Mouse (Mus musculus) regulatory T cell (primary cell): ENCODE data around the gene Gast.
"Not testable (repeated sequence)": the region's sequence is repeated elsewhere in the genome, so short reads cannot be mapped to it uniquely, and the experiment has no call there.

Source experiments
- in situ Hi-C: fragments of 300-600 bp; cut with MboI, MseI; formaldehyde crosslinking; loops from one replicate; pipeline ENCODE4 v1.15.1; 2025; ENCODE audit warnings: high pct_unique_total_duplicates

Gene Gast

GRCm38 (mm10) chr11:100319492-100320171 is 14.6 kb upstream of the Gast start, which contains the start of gene Eif1:
Gene Eif1 (plus strand): TSS chr11:100319885.
- in situ Hi-C loops, result loop anchor here (25.0 kb wide), 1 partner anchor 1157 kb away; the partner anchor contains the start of gene Ccr7

DNA sequence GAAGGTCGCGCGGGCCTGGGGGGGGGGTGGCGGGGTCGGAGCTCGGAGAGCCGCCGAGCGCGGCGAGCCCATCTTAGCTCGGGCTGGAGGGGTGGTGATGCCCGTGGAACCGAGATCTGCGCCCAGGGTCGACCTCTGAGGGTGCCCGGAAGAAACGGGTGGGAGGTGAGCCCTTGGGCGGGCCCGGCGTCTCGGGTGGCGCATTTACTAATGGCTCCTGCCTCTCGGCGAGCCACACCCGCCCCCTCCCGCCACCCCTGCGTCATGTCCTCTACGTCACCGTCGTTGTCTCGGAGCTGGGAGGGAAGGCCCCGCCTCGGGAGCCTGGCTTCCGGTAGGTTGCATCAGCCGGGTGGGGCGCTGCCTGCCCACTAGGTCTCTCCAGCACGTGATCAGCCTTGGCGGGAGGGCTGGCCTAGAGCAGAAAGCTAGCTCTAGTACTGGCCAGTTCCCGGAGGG is 14.0 kb upstream of the Gast start:
- in situ Hi-C loops, result loop anchor here (25.0 kb wide), 1 partner anchor 1158 kb away; the partner anchor contains the start of gene Ccr7

- in situ Hi-C loops, result loop anchor here (25.0 kb wide), 1 partner anchor 1159 kb away; the partner anchor contains the start of gene Ccr7
Observed at GRCm38 (mm10) chr11:100320701-100321410, 13.4 kb upstream of the Gast start.

DNA sequence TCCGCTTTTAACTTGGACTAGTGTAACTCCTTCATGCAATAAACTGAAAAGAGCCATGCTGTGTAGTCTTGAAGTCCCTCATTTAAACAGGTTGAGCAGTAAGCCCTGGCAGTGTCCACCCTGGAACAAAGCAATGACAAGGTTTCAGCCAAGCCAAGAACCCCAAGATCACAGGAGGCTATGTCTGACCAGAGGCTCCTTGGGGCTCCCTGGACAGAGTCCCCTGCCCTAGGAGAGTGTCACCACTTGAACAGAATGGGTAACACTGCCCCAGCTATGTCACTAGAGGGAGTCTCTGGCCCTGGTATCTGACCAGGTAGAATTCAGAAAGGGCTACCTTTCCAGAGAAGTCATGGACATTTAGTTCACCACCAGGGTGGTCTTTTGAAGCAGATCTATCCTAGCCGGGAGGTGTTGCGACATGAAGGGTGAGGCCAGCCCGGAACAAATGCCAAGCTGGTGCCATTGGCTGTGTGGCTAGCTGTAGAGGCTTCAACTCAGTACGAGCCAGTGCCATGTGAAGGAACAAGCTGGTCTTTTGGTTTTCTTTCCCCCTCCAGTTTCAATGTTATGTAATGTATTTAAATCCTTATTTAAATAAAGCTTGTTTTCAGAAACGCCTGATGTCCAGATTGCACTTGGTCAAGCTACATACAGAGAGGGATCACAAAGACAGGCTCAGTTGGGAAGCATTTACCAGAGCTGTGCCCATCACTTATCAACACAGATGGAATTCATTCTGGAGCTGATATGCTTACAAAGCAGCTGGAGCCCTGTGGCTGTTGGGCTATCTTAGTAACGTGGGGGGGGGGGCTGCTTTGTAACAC is 12.5 kb upstream of the Gast start:
- in situ Hi-C loops, result loop anchor here (25.0 kb wide), 1 partner anchor 1159 kb away; the partner anchor contains the start of gene Ccr7

GRCm38 (mm10) chr11:100322591-100323258 is 11.5 kb upstream of the Gast start:
- in situ Hi-C loops, result loop anchor here (25.0 kb wide), 1 partner anchor 1160 kb away; the partner anchor contains the start of gene Ccr7

DNA sequence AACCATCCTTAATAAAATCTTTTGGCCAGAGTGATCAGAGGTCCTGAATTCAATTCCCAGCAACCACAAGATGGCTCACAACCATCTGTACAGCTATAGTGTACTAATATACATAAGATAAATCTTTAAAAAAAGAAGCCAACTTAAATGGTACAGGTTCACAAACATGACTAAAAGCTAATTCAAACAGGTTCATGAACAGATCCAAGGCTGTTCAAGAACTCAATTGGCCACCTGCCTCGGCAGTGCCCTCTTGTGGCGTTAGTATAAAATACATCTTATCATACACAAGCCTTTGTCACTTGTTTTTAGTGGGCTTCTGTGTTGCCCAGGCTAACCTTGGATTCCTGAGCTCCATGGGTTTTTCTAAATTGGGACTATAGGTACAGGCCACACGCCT is 10.6 kb upstream of the Gast start:
- in situ Hi-C loops, result loop anchor here (25.0 kb wide), 1 partner anchor 1161 kb away; the partner anchor contains the start of gene Ccr7

- in situ Hi-C loops, result no loop called here
Observed at GRCm38 (mm10) chr11:100325062-100325629, 9.1 kb upstream of the Gast start.

GRCm38 (mm10) chr11:100327316-100327715 is 6.9 kb upstream of the Gast start:
- in situ Hi-C loops, result no loop called here

DNA sequence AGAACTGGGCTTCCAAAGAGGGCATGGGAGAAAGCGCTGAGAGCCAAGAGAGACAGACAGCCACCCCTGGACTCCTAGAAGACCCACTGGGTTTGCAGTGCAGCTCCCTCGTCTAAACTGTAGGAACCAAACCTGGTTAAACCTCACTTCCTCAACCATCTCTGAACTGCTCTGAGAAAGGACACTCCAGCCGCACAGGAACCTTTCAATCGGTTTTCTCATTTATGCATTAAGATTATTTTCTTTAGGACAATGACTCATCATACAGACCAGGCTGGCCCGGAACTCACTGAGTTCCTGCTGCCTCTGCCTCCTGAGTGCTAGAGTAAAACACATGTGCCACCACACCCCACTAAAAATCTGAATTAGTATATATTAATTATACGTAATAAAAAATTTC is 6.4 kb upstream of the Gast start:
- in situ Hi-C loops, result no loop called here

DNA sequence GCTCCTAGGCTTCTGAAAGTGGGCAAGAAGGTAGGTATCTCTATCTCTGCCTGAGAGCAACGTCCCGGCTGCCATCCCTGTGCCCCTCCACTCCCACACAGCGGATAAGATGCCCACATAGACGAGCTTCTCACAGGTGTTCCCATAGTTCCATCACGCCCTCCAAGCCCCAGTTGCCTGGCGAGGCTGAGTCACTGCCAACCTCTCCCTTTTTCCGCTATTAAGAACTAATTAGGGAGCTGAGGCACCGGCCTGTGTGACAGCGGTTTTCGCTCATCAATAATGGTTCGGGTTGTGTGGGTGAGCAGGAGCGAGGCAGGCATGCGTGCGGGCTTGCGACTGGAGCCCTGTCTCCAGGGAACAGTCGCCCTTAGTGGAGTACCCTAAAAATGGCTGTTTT is 4.0 kb upstream of the Gast start:
- in situ Hi-C loops, result no loop called here

DNA sequence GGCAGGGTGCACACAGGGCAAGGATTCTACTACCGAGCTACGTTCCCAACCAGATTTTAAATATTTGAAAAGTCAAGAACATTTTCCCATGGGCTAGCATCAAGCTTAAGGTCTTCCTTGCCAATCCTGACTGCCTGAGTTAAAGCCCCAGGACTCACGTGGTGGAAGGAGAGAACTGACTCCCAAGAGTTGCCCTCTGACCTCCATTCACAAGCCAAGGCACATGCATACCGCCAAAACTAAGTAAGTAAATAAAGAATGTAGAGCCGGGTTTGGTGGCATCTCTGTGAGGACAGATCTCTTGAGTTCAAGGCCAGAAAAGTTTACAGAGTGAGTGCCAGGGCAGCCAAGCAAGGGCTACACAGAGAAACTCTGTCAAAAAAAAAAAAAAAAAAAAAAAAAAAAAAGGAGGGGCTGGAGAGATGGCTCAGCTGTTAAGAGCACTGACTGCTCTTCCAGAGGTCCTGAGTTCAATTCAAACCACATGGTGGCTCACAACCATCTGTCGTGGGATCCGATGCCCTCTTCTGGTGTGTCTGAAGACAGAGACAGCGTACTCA is 3.3 kb upstream of the Gast start:
- in situ Hi-C loops, result not testable (repeated sequence)

GRCm38 (mm10) chr11:100332766-100333515 is 1.3 kb upstream of the Gast start:
- in situ Hi-C loops, result no loop called here

DNA sequence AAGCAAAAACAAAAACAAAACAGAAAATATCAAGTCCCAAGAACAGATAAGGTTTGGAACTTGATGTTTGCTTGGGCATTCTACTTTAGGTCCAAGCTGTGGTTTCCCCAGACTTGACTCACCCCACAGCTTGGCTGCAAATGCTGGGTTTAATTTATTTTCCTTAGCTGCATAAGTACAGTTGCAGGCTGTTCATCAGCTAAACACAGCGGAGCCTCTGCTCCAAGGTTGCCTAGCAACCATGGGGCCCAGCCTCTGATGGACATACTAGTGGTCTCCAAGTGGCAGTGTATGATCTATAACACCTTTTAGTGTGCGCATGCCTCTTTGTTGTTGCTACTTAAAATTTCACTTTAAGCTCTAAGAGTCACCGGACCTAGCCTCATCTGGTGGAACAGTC is 1.5 kb downstream of the Gast start:
- in situ Hi-C loops, result no loop called here

GRCm38 (mm10) chr11:100344269-100344668 is 10.1 kb downstream of the Gast start:
- in situ Hi-C loops, result no loop called here

DNA sequence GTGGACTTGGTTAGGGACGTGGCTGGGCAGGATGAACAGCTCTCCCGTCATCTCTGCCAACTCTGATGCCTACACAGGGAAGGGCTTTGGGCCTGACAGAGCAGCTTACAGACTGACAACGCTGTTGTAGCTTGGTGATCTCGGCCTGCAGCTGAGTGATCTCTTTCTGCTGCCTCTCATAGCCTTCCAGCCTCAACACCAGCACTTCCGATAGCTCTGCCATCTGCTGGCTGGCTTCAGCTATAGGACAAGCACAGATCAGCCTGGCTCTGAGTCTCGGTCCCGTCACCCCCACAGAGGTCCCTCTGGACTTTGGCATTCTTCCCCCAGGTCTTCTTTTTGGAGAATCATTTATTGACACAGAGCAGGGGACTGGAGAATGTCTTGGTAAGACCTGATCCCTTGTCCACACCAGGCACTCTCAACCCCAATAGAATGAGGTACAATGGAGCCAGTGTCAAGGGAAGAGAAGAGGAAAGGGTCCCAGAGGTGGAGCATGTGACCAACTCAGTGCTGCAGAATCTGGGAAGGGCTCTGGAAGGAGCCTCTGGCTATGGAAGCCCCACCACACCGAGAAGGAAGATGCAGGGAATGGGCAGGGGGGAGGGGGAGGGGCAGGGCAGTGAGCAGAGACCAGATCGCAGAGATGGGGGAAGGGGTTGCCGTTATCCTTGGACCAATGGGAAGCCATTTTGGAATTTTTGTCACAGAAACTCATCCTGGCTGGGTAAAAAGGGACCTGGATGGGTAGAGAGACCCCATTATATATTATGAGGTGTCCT is 18.1 kb downstream of the Gast start:
- in situ Hi-C loops, result no loop called here

DNA sequence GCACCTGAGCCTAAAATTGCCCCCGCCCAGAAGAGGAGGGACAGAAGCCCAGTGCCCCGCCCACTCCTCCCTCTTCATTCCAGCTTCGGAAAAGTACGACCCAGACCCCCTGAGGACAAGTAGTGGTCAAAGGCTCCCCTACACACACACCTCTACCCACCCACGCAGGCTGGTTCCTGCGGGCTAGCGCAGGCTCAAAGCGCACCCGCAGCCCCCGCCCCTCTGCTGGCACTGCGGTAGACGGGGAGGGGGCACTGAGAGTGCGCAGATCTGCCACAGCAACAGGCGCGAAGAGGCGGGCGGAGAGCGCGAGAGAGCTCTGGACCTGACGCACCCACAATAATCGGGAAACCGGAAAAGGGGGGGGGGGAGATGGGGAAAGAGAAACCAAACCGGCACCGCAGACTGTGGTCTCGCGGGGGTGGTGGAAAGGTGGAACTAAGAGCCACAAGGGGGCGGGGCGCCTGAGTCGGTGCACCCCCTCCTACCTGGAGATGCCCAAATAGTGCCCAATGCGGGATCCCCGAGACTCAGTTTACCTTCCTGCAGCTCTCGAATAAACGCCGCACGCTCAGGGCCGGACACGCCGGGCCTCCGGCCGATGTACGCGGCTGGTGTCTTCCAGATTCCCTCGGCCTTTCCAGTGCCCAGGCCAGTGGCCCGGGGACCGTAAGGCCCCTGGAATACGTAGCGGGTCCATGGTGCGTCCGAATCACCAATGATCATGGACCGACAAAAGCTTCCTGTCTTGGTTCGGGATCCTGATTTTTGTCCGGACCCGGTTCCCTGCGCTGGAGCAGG is 21.1 kb downstream of the Gast start:
- in situ Hi-C loops, result no loop called here

- in situ Hi-C loops, result no loop called here
Observed at GRCm38 (mm10) chr11:100355972-100356818, 22.0 kb downstream of the Gast start, which contains the start of gene Hap1. Gene Hap1 (minus strand): TSS chr11:100356128.
